Mouse (Mus musculus): ENCODE data around the gene Psmc5. TPM values are rescaled to one million over a fixed set of nuclear protein-coding genes. Genes with fewer than 3 reads are reported as not detected.

Psmc5 gene
- total RNA-seq, 2 experiments from 2014 or later: 189 to 196 TPM

DNA sequence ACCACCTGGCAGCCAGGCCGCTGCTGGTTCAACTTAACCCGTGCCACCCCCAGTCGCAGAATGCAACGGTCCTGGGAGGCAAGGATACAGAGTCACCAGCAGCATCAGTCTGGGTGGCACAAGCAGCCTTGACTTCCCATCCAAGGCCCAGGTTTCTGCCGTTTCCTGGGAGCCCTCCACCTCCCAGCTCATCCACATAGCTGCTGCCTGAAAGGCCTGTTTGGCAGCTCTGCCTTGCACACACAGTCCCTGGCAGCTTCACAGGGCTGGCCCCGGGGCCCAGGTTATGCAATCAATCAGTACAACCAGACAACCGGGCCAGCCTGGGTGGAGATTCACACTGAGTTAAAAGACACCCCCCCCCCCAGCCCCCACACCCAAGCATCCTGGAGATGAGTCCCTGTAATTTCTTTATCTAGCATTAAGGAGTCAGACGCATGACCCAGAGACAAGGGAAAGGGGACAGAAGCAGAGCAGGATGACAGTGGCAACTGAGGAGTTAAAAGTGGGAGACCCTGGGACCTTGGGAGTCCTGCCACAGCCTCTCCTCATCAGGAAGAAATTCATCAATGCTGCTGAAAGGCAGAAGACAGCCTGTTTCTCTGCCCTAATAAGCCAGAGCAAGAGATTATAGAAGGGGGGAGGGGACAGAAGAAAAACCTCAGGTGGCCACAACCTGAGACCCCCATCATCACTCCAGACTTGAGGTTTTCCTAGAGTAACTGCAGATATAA is 12.5 kb downstream of the Psmc5 start:
- peak; percentile 59 to 88 for DNase-seq (ENCODE audit: low spot score in 2 of 2)

DNA sequence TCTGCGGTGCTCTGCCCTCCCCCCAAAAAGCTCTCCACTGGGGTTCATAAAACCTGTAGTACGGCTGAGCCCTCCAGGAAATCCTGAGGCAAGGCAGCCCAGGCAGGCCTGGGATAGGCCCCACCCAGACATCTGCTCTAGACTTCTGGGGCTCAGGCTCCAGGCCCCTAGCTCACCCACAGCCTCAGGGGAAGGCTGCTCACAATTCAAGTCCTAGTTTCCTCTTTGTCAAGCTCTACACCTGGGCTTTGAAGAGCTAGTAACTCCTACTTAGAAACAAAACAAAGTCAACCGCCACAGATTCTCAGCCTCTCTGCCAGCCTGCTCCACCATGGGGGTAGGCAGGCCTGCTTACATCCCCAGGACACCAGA is 13.1 kb downstream of the Psmc5 start:
- peak in 1 of 2 experiments; percentile 40 for DNase-seq (ENCODE audit: low spot score in 2 of 2)

DNA sequence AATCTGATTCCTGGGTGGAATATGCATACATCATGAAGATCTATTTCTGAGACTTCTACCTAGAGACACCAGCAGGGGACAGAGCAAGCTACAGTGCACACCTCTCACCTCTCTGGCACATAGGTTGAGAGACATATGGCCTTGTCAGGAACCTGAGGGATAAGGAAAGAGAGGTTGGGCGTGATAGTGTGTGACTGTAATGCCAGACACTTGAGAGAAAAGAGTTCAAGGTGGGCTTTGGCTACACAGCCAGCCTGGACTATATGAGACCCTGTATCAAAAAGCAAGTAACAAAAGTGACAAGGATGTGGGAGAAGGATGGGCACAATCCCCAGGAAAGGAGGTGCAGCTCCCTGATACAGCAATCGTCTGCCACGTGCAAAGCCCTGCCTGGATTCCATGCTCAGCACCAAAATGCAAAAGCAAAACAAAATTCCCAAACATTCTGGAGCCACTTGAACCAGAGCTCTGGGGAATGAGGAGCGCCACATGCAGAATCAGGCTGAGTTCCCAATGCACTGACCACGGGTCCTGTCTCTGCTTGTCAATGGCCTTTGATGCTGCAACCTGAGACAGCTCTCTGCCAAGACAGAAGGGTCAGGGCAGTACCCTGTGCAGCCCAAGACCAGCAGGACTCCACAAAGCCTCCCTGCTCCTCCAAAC is 15.3 kb downstream of the Psmc5 start:
- no peak for DNase-seq (ENCODE audit: low spot score in 2 of 2)

DNA sequence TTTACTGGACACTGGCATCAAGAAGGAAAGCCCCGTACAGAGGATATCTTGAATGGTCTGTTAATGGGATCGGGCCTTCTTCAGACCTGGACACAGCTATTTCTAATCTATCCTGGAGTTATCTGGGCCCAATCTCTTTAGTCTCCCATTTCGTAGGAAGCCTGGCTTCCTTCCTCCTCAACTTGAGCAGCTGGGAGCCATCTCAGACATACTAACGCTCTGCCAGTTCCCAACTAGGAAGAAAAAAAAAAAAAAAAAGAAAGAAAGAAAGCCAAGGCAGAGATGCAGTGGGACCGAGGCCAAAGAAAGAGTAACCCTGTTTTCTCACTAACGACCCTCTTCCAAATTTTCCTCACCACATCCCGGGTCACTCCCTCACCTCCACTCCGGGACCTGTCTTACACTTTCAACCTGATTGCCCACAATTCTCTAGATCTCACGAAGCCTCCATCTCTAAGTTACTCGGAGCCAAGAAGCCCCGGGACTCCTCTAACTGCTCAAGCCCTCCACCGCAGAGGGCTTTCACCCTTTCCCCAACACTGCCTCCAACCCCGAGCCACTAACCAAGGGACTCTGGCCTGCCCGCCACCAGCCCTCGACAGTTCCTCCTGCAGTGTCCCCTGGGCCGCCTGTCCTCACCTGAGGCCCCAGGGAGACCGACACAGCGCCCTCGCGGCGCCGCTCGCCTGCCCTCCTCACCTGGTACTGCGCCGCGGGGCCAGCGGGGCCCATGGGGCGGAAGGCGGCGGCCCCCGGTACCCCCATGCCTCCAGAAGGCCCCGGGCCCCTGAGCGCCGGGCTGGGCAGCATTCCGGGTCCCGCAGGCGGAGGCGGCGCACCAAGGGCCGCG is 16.1 kb downstream of the Psmc5 start:
- DNase-seq (ENCODE audit: low spot score in 2 of 2): no peak

DNA sequence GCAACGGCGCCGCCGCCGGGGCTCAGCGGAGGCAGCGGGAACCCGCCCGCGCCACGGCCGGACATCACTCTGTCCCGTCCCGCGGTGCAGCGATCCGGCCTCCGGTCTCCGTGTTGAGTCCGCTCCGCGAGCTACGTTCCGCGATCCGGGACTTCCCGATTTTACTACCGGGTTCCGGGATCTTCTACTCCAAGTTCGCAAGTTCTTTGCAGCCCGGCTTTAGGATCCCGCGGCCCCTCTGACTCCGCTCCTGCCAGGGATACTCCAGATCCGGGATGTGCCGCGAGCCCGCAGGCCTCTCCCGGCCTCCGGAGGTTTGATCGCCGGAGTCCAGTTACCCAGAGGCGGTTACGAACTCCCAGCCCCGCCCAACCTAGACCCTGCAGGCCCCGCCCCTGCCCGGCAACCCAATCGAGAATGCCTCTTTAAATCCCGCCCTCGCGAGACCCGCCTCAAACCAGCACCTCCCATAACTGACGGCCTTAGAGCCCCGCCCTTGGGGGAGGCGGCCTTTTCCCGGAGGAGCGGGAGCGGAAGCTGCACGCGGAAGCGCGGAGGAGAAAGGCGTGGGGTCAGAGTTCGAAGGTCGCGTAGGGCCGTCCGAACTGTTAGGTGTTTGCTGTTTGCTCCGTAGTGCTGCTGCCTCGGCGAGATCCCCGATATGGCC is 16.8 kb downstream of the Psmc5 start, which contains the start of gene Smarcd2:
TSS of gene Smarcd2 (minus strand) at position 329 of the 667 bp plus-strand sequence.
- peak; percentile 99 for DNase-seq (ENCODE audit: low spot score in 2 of 2)

DNA sequence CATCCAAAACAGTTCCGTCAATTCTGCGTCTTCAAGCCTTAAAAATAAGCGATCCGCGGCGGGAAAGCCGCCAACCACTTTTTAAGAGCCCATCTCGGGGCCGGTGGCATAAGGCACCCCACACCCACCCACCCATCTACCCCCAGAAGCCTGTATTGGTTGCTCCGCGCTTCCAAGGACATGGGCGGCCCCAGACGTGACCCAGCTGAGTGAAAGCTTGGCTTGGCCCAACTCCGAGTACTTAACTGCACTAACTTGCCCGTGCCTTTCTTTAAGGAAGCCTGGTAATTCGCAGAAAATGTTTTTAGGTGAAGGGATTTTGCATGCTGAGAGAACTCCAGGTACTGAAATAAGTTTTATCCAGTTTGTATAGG is 17.3 kb downstream of the Psmc5 start:
- no peak for DNase-seq (ENCODE audit: low spot score in 2 of 2)

DNA sequence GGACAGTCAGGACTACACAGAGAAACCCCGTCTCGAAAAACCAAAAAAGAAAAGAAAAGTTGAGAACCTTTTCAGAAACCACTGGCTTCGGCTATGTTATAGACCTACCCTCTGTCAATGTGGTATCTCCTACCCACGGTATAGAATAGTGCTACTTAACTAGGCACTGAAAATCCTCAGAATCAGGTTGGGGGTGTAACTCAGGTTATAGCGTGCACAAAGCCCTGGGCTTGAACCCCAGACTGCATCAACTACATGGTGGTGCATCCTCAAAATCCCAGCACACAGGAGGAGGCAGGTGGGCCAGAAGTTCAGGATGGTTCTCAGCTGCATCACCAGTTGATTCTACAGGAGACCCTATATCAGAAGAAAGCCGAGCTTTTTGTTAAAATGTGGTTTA is 17.9 kb downstream of the Psmc5 start:
- no peak for DNase-seq (ENCODE audit: low spot score in 2 of 2)

DNA sequence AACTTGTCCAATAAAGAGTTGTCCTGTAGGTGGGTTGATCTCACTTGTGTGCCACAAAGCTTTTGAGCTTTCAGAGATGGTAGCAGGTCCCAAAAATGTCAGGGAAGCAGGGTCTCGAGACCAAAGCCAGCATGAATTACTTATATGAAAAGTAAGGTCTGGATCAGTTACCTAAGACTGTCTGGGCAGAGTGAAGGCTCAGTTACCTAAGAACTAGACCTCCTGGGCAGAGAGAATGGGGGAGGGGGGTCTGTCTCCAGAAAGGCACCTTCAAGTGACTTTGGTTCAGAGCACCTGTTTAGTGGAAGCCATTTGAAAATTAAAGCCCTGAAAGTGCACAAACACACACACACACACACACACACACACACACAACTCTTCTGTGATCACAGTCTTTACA is 18.4 kb downstream of the Psmc5 start:
- no peak for DNase-seq (ENCODE audit: low spot score in 2 of 2)

DNA sequence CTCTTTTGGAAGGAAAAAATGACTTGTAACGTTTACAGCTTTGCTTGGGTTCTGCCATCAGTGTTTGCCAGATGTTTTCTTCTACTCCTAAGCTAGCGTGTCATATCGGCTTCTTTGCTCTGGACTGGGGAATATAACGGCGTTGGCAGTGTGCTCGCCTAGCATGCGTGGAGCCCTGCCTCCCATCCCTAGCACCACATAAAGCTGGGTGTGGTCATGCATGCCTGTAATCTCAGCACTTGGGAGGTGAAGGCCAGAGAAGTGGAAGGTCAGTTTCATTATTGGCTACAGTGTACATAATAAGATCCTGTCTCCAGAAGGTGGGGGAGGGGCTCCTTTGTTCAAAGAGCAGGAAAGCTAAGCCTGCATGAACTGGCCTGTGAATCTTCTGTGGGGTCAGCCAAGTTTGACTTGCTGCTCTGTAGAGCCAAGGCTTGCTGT is 19.0 kb downstream of the Psmc5 start:
- no peak for DNase-seq (ENCODE audit: low spot score in 2 of 2)

DNA sequence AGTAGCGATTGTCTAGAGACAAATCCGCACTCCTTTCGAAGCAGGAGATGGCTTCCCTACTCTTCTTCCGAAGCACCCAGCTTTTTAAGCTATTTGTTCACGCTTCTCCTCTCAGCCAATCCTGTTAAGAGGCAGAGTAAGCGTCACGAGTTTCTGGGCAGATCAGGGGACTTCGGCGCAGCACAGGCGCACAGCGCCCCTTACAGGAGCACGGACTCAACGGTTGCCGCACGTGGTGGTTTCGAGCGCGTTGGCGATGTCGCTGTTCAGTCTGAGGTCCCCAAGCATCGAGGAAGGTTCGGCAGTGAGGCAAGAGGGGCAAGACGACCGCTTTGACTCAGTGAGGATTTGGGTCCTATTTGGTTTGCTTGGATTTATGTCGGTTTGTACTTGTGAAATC is 20.5 kb downstream of the Psmc5 start, which contains the start of gene Tcam1:
TSS of gene Tcam1 (plus strand) at position 219 of the 400 bp plus-strand sequence.
- peak; percentile 88 to 97 for DNase-seq (ENCODE audit: low spot score in 2 of 2)

DNA sequence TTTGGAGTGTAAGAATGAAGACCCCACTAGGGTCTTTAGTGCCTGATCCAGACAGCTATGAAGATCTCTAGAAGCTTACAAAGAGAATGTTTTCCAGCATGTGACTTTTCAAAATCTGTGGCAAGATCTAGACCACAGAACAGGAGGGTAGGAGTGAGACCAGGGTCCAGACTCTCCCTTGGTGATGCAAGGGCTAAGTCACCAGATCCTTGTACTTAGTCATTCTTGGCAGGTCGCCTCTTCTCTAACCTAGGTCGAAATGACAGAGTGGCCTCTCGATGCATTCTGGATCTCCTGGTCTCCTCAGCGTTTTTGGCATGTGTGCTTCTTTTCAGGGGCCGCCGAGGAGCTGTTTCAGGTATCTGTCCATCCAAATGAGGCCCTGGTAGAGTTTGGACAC is 26.5 kb downstream of the Psmc5 start:
- DNase-seq (ENCODE audit: low spot score in 2 of 2): no peak

DNA sequence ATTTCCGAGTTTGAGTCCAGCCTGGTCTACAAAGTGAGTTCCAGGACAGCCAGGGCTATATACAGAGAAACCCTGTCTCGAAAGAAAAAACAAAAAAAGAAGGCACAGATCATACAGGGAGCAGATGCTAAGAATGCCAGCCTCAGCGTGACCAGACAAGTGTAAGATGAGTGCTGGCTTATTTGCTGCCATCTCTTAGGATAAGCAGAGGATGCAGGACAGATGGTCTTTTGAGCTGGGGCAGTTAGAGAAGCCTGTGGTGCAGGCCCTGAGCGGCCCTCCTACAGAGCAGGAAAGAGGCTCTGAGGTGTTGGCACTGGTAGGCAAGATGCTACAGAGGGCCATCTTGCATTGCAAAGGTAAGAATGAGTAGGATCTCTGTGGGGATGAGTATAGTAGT is 27.4 kb downstream of the Psmc5 start:
- no peak for DNase-seq (ENCODE audit: low spot score in 2 of 2)

DNA sequence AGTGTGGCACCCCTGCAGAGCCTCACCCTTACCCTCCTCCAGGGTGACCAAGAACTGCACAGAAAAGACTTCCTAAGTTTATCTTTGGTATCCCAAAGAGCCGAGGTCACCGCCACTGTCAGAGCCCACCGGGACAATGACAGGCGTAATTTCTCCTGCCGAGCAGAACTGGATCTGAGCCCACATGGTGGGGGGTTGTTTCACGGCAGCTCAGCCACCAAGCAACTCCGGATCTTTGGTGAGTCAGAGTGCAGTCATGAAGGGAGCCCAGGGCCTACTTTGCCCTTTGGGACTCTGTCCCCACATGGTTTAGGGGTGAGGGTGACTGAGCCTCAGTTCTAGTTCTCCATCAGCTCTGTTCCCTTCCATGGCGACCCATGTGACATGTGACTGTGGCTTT is 28.2 kb downstream of the Psmc5 start:
- DNase-seq (ENCODE audit: low spot score in 2 of 2): no peak

DNA sequence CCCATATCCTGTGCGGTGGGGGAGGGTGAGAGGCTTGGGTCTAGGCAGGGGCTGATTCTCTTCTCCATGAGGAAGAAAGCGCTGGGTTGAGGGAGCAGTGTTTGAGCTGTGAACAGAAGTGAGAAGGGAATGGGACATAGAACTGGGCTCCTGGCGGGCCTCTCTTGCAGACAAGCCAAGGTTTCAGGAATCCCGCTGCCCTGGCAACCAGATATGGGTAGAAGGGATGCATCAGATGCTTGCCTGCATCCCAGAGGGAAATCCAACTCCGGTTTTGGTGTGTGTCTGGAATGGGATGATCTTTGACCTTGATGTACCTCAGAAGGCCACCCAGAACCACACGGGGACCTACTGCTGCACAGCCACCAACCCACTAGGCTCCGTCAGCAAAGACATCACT is 30.3 kb downstream of the Psmc5 start:
- no peak for DNase-seq (ENCODE audit: low spot score in 2 of 2)

DNA sequence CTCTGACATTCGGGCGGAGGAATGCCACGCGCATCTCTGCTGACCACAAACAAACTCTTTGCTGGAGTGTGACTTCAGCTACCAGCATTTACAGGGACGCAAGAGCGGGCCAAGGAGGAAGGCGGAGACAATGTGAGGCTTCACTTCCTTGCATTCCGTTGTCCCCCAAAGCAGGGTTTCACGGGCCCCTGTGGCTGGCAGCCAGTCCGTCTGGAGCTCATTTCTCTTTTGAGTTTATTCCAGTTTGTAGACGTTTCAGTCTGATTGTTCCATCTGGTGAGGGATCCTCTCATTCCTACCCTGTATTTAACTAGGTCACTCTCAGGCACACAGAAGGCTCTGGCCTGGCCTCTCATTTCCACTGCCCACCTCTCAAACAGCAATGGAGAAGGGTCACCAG is 31.0 kb downstream of the Psmc5 start:
- no peak for DNase-seq (ENCODE audit: low spot score in 2 of 2)

DNA sequence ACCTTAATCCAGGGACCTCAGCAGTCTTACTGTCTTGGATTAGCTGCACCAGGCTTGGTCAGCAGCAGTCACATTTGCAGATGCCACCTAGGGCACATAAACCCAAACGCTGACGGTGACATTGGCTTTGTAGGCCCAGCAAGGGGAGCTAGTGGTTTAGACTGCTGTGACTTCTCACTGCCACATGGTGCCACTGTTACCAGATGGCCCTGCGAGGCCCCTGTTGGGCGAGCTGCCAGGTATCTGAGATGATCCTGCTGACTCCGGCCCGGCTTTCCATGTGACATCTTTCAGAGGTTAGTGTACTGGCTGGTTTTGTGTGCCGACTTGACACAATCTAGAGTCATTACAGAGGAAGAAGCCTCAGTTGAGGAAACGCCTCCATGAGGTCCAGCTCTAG is 33.4 kb downstream of the Psmc5 start:
- DNase-seq (ENCODE audit: low spot score in 2 of 2): no peak

DNA sequence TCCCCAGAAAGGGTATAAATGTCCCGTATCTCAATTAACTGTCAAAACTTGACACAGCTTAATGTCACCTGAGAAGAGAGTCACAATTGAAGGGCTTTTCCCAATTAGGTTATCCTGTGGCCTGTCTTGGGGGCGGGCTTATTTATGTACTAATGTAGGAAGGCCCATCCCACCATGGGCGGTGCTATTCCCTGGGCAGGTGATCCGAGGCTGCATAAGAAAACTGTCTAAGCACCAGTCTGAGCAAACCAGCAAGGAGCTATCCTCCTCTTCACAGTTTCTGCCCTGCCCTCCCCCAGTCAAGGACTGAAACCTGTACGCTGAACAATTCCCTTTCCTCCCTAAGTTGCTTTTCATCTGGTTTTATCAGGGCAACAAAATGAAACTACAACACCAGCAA is 34.4 kb downstream of the Psmc5 start:
- DNase-seq (ENCODE audit: low spot score in 2 of 2): no peak

DNA sequence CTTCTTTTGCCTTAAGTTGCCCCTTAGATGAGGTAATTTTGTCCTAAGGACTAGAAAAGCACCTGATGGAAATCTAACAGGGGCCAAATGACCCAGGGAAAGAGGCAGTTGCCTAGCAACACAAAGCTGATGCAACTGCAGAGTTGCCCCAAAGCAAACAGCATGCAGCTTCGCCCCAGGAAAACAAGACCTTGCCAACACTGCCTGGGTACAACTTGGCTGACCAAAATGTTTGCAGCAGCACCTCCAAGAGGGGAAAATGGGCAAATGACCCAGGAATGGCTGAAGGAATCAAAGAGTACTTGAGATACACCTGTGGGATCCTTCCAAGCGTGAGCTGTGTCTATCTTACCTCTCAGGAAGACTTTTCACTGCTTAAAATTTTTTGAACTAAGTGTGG is 35.9 kb downstream of the Psmc5 start:
- peak in 1 of 2 experiments; percentile 20 for DNase-seq (ENCODE audit: low spot score in 2 of 2)

DNA sequence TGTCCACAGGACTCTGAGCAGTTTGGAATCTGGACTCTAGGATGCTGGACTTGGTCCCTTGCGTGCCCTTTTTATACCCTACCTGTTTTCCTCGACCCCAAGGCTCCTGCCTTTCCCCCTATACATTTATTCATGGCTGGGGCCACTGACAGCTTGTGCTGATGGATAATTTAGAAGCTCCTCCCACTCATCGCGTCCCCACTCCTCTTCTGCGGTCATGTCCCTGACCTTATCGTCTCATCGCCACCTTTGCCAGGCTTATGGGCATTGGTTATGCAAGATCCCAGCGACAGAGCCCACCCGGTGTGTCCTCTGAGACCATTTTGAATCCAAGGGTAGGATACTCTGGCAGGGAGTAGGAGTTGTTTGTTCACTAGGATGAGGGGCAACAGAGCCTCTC is 45.8 kb downstream of the Psmc5 start, which contains the start of gene Gh:
TSS of gene Gh (minus strand) at position 101 of the 400 bp plus-strand sequence.
- DNase-seq (ENCODE audit: low spot score in 2 of 2): no peak

DNA sequence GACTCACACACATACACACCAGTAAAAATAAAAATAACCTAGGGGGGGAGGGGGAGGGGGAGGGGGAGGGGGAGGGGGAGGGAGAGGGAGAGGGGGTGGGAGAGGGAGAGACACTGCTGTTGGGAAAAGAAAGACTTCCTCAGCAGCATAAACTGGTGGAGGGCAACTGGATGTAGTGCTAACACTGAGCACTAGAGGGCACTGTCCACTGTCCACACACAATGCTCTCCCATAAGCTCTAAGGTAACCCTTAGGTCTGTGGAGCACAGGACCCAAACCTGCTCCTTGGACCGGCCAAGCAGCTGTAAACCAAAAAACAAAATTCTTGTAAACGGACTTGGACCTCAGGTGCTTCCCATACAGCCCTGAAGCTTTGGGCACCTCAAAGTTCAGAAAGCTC is 46.7 kb downstream of the Psmc5 start:
- peak in 1 of 2 experiments; percentile 48 for DNase-seq (ENCODE audit: low spot score in 2 of 2)

DNA sequence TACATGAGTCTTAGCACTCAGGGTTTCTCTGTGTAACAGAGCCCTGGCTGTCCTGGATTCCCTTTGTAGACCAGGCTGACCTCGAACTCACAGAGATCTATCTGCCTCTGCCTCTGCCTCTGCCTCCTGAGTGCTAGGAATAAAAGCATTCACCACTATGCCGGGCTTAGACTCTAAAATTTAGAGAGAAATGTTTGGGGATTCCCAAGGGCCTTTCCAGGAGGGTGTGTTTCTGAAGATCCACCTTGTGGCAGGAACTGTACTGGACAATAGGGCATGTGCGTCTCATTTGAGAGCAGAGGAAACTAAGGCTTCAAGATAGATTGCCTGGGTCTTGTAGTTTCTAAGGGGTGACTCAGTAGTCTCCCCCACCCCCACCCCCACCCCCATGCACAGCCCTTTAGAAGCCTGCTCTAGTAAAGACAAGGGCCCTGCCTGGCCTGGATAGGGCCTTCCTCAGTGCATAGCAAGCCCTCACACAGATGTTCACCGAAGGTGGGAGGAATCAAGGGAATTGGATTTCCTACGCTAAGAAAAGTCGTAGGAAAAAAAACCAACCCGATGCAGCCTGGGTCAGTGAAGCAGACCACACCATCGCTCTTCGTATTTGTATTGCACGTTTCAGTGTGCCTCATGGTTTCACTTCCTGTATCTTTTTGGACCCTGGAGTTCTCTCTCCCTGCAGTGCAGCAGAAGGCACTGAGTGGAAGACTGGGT is 49.6 kb downstream of the Psmc5 start:
- DNase-seq (ENCODE audit: low spot score in 2 of 2): no peak

Data from layer of hippocampus, adult 18-20 months (tissue).